Mouse (Mus musculus): ENCODE results near the gene Clec4f.
A peak's percentile ranks its signal among the peaks of the same experiment; 100 is the strongest.
"Not testable (repeated sequence)": the region's sequence is repeated elsewhere in the genome, so short reads cannot be mapped to it uniquely, and the experiment has no call there.

The Clec4f gene

GRCm38 (mm10) chr6:83656087-83656486 is at the start of gene Clec4f:
Gene Clec4f (minus strand): TSS chr6:83656187.
- DNase-seq (ENCODE audit: low spot score), result no peak

DNA sequence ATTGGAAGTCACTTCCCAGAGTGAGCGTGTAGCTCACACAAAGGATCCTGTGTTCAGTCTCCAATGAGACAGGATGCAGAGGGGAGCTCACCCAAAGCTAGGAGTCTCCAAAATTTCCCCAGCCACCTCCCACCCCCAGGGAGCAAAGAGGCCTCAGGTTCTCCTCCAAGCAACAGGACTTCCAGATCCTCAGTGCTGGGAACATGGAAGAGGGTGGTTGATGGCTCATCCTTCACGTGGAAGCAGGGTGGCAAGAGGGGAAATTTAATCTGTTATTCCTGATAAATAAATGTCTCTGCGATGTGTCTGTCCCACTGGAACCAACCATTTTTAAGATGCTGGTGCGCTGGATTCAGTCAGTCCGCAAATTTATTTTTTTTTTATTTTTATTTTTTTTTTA is 48.7 kb upstream of the Clec4f start:
- DNase-seq (ENCODE audit: low spot score), result no peak

- DNase-seq (ENCODE audit: low spot score), result no peak
Observed at GRCm38 (mm10) chr6:83704294-83704693, 48.3 kb upstream of the Clec4f start.

DNA sequence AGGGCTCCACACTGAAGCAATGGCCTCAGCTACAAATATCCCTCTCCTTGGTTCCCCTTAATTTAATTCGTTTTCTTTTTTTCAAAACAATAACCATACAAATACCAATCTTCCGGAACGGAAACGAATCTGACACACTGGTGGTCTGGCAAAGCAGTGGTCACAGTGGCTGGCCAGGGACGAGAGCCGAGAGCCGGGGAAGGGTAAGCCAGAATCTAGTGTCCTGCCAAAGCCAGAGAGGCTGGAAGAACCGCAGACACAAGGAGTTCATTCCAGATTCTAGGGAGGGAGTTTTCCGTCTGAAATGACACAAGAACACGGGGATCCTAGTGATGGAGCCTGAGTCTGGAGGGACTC is 47.7 kb upstream of the Clec4f start:
- no peak for DNase-seq (ENCODE audit: low spot score)

- DNase-seq (ENCODE audit: low spot score), result no peak
Observed at GRCm38 (mm10) chr6:83703000-83703721, 47.2 kb upstream of the Clec4f start.

- no peak for DNase-seq (ENCODE audit: low spot score)
Observed at GRCm38 (mm10) chr6:83702146-83702999, 46.4 kb upstream of the Clec4f start.

GRCm38 (mm10) chr6:83701001-83701400 is 45.0 kb upstream of the Clec4f start:
- no peak for DNase-seq (ENCODE audit: low spot score)

DNA sequence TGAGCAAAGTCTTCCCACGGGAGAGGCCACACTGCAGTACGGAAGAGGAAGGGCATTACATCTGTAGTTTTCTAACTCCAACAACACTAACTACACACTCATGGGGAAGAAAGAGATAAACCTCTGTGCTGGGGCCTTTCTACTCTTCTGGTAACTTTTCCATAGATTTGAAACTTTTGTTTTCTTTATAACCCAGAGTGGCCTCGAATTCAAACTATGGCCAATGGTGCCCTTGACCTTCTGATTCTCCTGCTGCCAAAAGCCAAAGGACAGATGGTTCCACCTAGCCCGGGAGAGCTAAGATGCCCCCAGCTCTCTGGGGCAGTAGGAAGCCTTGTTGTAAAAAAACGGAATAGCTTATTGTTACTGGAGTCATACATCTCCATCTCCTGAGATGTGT is 44.0 kb upstream of the Clec4f start:
- DNase-seq (ENCODE audit: low spot score), result no peak

DNA sequence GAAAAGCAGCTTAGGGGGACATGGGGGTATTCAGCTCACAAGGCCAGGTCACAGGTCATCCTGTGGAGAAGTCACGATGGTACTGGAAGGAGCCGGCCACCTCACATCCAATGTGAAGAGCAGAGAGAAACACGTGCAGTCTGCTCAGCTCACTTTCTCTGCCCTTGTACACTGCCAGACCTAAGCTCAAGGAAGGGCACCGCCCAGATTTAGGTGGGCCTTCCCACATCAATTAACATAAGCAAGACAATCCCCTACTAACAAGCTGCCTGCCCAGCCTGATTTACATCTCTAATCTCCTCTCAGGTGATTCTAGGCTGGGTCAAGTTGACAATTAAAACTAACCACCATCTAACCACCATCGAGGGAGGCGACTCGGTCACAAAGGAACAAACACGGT is 41.9 kb upstream of the Clec4f start:
- no peak for DNase-seq (ENCODE audit: low spot score)

- no peak for DNase-seq (ENCODE audit: low spot score)
Observed at GRCm38 (mm10) chr6:83696684-83697083, 40.7 kb upstream of the Clec4f start.

DNA sequence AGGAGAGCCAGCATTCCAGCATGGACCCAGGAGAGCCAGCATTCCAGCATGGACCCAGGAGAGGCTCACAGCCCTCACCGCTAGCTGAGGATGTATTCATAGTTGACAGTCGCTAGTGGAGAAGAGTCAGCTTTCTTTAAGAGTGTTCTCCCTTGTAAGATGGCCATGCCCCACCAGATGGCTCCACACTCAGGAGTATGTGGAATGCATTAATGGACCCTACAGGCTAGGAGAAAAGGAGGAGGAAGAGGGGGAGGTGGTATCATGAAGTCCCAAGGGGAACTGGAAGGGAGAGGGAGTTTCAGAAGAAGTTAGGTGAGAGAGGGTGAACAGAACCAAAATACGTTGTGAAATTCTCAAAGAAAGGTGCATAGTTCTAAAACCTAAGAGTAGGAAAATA is 39.7 kb upstream of the Clec4f start:
- DNase-seq (ENCODE audit: low spot score), result no peak

DNA sequence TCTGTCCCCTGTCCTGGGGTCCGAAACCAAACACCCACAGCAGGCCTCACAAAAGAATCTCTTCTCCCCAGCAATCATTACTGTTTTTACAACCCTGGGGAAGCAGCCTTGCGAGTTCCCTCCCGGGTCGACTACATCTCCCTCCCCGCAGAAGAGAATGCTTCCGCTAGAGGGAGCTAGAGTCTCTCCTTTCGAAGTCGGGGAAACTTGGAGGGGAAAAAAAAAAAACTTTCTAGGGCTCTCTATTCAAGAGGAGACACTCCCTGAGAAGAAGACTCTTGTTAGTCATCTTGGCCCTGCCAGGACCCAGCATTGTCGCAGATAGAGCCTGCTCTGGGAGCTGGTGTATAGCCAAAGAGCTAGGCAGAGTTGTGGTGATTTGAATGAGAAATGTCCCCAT is 37.8 kb upstream of the Clec4f start:
- DNase-seq (ENCODE audit: low spot score), result no peak

GRCm38 (mm10) chr6:83692962-83693361 is 37.0 kb upstream of the Clec4f start:
- DNase-seq (ENCODE audit: low spot score), result no peak

- no peak for DNase-seq (ENCODE audit: low spot score)
Observed at GRCm38 (mm10) chr6:83690936-83691335, 34.9 kb upstream of the Clec4f start.

DNA sequence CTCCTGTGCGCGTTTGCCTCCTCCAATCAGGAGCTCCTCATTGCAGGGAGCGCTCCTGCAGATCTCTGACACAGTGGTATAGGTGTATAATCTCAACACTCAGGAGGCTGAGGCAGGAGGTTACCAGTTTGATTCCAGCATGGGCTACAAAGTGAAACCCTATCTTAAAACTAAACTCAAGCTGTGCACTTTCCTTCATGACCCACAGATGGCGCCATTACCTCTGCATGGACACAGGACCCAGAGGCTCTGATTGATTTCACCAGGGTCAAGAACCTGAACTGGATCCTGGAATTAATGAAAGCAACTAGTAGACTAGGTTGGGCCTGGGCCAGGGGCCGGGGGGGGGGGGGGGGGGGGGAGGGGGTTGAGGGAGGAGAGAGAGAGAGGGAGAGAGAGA is 34.3 kb upstream of the Clec4f start:
- DNase-seq (ENCODE audit: low spot score), result no peak

DNA sequence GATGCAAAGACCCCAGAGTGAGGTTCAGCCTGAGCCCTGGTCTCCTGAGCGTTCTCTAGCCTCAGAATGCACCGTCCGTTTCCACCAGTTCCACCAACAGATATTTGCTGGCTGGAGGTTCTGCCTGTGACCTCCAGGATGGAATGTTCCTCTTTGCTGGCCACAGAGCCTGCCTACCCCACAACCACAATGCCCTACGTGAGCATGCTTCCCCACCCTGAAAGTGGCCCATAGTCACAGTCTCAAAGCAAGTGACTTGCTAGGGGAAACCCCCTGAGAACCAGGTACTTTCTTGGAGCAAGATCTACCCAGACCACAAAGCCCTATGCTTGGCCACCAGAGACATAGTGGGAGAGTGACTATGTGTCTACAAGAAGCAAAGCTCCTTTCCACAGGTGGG is 33.4 kb upstream of the Clec4f start:
- no peak for DNase-seq (ENCODE audit: low spot score)

DNA sequence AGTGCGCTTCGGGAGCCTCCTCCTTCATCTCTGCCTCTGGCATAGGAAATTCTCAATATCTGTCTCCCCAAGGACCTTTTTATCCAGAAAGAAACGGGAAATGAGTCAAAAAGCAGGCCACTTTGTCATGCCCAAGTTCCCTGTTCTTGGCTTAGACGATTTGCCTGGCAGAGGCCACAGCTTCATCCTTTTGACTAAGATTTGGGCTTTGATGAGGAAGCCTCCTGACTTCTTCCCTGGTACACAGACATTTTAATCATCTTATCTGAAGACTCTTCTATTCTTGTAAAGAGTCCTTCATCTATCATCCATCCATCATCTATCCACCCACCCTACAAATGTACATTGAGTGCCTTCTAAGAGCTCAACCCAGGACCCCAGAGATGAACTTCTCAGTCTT is 21.8 kb upstream of the Clec4f start, which contains the start of gene Cd207:
Gene Cd207, minus strand, starts transcription at position 101 of the 400 bp plus-strand sequence.
- no peak for DNase-seq (ENCODE audit: low spot score)

DNA sequence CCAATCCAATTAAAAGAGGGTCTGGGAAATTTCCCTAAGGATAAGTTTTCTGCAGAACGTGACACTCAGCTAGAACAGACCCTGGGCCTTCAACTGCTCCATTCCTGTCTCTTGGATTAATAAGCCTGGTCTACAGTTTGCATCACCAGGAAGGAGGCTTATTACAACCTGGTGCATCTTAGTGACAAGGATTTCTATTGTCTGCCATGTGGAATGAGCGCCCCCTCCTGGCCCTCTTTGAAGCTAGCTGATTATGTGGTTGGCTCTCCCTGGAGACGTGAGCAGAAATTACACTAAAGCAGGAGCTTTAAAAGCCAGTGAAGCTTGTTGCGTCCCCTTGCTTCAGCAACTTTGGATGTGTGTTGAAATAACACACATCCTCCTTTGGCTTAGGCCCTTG is 17.4 kb upstream of the Clec4f start:
- peak; percentile 9 for DNase-seq (ENCODE audit: low spot score)

DNA sequence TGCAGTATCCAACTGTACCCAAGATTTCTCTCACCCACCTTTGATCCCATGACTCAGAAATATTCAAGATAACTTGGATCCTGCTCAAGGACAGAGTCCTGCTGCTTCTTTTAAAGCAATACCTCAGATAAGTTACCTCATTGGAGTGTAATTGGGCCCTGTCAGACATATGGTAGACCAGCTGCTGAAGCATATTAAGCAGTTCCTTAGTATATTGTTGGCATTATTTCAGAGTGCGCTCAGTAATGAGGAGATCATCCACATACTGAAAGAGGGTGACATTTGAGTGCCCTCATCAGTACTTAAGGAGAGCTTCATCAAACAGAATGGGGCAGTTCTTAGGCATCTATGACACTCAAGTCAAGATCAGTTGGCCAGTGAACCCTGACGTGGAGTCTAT is 9.0 kb upstream of the Clec4f start:
- DNase-seq (ENCODE audit: low spot score), result no peak

DNA sequence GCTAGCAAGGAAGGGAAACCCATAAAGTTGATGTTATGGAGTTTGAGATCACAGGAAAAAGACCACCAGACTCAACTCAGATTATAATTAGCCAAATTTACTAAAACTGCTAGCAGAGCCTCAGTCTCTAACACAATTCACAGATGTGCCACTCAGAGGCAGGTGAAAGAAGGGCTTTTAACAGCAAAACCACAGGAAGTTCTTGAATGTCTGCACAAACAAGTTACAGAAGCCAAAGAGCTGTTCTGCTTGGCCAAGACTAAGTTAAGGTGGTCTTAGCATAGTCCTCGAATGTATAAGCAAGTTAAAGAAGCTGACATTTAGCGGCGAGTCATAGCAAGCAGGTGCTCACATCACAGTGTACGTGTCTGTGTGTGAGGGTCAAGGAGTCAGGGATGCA is 4.8 kb upstream of the Clec4f start:
- no peak for DNase-seq (ENCODE audit: low spot score)

DNA sequence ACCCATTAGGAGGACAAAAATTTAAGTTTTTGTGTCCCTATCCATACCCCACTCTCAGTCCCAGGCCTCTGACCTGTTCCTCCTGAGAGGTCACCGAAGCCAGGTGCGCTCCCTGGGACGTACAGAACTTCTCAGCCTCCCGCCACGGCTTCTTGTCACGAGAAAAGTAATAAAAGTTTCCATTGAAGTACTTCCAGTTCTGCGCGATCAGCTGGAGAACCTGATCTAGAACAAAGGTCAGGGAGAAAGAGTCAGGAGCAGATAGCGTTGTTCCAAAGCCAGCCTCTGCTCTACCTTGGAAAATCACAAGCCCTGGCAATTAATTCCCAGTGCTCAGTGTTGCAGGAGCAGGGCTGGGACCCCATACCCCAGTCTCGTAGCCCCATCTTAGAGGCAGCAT is 9.3 kb downstream of the Clec4f start:
- DNase-seq (ENCODE audit: low spot score), result no peak

- no peak for DNase-seq (ENCODE audit: low spot score)
Observed at GRCm38 (mm10) chr6:83635329-83635728, 20.7 kb downstream of the Clec4f start.

DNA sequence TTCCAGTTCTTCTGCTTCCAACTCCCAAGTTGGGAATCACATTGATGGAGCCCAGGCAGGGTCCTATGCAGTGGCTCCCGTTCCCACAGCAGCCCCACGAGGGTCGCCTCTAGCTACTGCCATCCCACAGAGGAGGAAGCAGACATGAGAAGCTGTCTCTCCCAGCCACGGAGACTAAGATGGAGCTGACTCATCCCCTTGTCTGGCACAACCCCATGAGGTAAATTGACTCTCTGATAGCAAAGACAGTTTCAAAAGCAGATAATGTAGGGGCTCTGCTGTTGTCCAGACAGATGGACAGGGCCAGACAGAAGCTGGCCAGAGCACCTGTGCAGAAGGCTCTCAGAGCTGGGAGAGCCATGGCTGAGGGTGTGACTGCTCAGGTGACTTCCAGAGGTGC is 21.4 kb downstream of the Clec4f start:
- not testable (repeated sequence) for DNase-seq (ENCODE audit: low spot score)

GRCm38 (mm10) chr6:83634106-83634505 is 21.9 kb downstream of the Clec4f start:
- DNase-seq (ENCODE audit: low spot score), result not testable (repeated sequence)
